Mouse (Mus musculus): ENCODE data around the gene Syt3.

Gene Syt3

GRCm38 (mm10) chr7:44356590-44357481 lies 27.1 kb upstream of the Syt3 start:
- no peak for DNase-seq (ENCODE audit: low read depth, low spot score)

GRCm38 (mm10) chr7:44357531-44357930 lies 26.4 kb upstream of the Syt3 start:
- no peak for DNase-seq (ENCODE audit: low read depth, low spot score)

GRCm38 (mm10) chr7:44358012-44358411 lies 25.9 kb upstream of the Syt3 start:
- DNase-seq (ENCODE audit: low read depth, low spot score): no peak

GRCm38 (mm10) chr7:44358886-44359654 lies 24.8 kb upstream of the Syt3 start:
- no peak for DNase-seq (ENCODE audit: low read depth, low spot score)

- peak; percentile 91 for DNase-seq (ENCODE audit: low read depth, low spot score)
These were observed 23.8 kb upstream of the Syt3 start for GRCm38 (mm10) chr7:44359908-44360672.

- DNase-seq (ENCODE audit: low read depth, low spot score): peak; percentile 38
These were observed 23.1 kb upstream of the Syt3 start for GRCm38 (mm10) chr7:44360792-44361301.

- DNase-seq (ENCODE audit: low read depth, low spot score): no peak
These were observed 11.2 kb upstream of the Syt3 start for GRCm38 (mm10) chr7:44372678-44373077.

GRCm38 (mm10) chr7:44373460-44373859 lies 10.4 kb upstream of the Syt3 start:
- DNase-seq (ENCODE audit: low read depth, low spot score): no peak

- DNase-seq (ENCODE audit: low read depth, low spot score): peak; percentile 84
These were observed 9.8 kb upstream of the Syt3 start for GRCm38 (mm10) chr7:44373889-44374652.

- DNase-seq (ENCODE audit: low read depth, low spot score): no peak
These were observed 9.1 kb upstream of the Syt3 start for GRCm38 (mm10) chr7:44374756-44375155.

GRCm38 (mm10) chr7:44375207-44375606 lies 8.7 kb upstream of the Syt3 start:
- no peak for DNase-seq (ENCODE audit: low read depth, low spot score)

GRCm38 (mm10) chr7:44375793-44376192 lies 8.1 kb upstream of the Syt3 start:
- DNase-seq (ENCODE audit: low read depth, low spot score): no peak

GRCm38 (mm10) chr7:44378290-44378689 lies 5.6 kb upstream of the Syt3 start:
- no peak for DNase-seq (ENCODE audit: low read depth, low spot score)

- DNase-seq (ENCODE audit: low read depth, low spot score): no peak
These were observed 1.4 kb upstream of the Syt3 start for GRCm38 (mm10) chr7:44382541-44382940.

- DNase-seq (ENCODE audit: low read depth, low spot score): no peak
These were observed 786 bp downstream of the Syt3 start for GRCm38 (mm10) chr7:44384716-44385059.

- DNase-seq (ENCODE audit: low read depth, low spot score): no peak
These were observed 1.8 kb downstream of the Syt3 start, which contains the start of gene 1700008O03Rik for GRCm38 (mm10) chr7:44385720-44386119. 1700008O03Rik (minus strand) TSS chr7:44385820.

- DNase-seq (ENCODE audit: low read depth, low spot score): no peak
These were observed 7.9 kb downstream of the Syt3 start for GRCm38 (mm10) chr7:44391831-44392230.

GRCm38 (mm10) chr7:44392341-44392740 lies 8.4 kb downstream of the Syt3 start:
- DNase-seq (ENCODE audit: low read depth, low spot score): no peak

GRCm38 (mm10) chr7:44393284-44393683 lies 9.4 kb downstream of the Syt3 start:
- no peak for DNase-seq (ENCODE audit: low read depth, low spot score)

- DNase-seq (ENCODE audit: low read depth, low spot score): peak; percentile 80
These were observed 14.7 kb downstream of the Syt3 start for GRCm38 (mm10) chr7:44398570-44398969.

- peak; percentile 56 for DNase-seq (ENCODE audit: low read depth, low spot score)
These were observed 17.8 kb downstream of the Syt3 start for GRCm38 (mm10) chr7:44401673-44402072.

Data from CD4-positive helper T cell, adult 2 months (primary cell).